Mouse (Mus musculus) retina, adult 2 months (tissue): ENCODE data around the gene Pcdh15.

Source experiments
- DNase-seq: peaks from one replicate; pipeline ENCODE4 v3.0.0-alpha.2; 2012; ENCODE audit warnings: low read depth, low spot score

Gene Pcdh15

GRCm38 (mm10) chr10:73098966-73099845 is at the start of gene Pcdh15:
Gene Pcdh15 (plus strand): TSS chr10:73099342.
- DNase-seq, result no peak

DNA sequence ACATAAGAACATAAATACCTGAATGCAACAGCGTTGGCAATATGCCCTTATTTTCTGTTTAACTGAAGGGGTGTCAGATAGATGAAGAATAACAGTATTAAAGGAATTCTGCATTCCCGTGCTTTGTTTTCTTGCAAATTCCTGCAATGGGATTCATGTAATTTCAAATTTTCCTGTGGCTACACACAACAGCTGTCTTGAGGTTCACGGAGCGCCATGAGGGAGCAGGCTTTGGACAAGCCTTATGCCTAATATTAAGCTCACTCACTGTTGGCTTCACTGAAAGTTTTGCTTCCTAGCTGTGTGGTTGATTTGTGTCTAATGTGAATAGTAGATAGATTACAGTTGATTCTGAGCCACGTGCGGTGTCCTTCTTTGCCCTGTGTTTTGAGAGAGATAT is 47.1 kb upstream of the Pcdh15 start:
- no peak for DNase-seq

GRCm38 (mm10) chr10:73059726-73060230 is 39.4 kb upstream of the Pcdh15 start:
- DNase-seq, result no peak

DNA sequence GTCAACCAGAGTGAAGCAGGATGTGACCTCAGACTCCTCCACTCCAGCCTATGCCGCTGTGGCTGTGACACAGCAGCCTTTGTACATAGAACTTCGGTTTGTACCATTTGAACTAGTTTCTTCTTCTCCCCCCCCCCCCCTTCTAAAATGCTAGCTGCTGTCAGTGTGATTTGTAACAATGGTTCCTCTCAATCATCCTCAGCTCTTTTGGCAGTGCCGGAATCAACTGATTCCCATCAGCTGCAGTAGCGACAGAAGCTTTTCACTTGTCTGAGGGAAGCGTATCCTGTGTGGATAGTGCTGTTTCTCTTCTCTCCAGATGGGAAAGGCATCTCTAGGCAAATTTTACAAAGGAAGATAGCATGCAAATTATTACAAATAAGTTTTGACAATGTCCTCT is 12.4 kb upstream of the Pcdh15 start:
- no peak for DNase-seq

DNA sequence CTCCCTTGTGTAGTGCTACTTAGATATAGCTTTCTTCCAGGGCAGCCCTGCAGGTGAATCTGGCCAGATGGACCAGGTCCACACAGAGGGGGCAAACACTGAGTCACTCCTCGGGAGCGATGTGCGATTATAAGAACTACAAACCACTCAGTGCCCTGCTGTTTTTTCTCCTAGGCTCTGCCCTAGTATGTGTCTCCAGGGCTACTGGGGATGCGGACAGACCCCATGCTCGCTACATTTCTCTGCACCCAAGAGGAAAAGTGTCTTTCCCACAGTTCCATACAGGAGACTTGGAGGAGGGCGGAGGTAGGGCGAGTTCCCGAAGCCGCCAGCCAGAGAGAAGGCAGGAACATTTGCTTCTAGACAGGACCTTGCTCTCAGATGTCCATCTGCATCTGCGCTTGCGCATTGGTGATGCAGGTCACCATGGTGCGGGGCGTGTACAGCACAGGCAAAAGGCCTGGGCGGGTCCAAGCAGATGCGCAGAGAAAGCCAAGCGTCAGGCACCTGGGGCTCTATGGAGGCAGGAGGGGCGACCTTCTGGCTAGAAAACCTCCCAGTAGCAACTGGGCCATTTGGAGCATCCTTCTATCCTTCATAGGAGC is 2.5 kb upstream of the Pcdh15 start:
- DNase-seq, result no peak

DNA sequence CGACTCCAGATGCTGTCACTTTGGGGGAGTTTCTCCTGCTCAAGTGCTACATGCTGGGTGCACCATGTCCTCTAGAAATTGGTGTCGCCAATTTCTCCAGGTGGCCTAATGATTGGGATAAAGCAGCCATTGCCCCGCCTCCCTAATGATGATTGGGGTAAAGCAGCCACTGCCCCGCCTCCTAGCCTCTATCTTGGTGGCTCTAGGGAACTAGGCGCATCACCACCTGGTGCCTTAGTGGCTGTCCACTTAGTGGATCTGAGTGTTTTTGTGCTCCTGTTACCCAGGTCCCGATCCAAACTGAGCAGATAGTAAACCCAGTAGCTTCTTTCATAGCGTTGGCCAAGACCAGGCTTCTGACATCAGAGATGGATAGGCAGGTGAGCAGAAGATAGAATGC is 2.0 kb upstream of the Pcdh15 start:
- no peak for DNase-seq

DNA sequence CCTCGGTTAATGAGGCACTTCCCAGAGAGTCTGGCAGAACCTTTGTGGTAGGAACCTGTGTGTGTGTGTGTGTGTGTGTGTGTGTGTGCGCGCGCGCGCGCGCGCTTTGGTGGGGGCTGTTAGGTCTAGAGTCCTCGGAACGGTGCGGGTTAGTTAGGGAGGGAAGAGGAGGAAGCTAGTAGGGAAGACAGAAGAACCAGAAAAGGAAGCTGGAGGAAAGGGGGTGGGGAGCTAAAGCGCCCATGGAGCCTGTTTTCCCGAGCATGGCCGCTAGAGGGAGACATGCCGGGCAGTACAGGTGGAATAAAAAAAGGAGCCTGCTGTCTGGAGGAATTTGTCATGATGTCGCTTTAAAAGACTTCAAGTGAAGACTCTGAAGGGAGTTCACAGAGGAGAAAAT is 1.2 kb upstream of the Pcdh15 start:
- DNase-seq, result no peak

- no peak for DNase-seq
These were observed 702 bp downstream of the Pcdh15 start for GRCm38 (mm10) chr10:73099846-73100241.

GRCm38 (mm10) chr10:73103383-73103994 is 4.3 kb downstream of the Pcdh15 start:
- DNase-seq, result no peak

- DNase-seq, result no peak
These were observed 6.8 kb downstream of the Pcdh15 start for GRCm38 (mm10) chr10:73105893-73106292.

GRCm38 (mm10) chr10:73137985-73138384 is 38.8 kb downstream of the Pcdh15 start:
- DNase-seq, result no peak

- no peak for DNase-seq
These were observed 48.4 kb downstream of the Pcdh15 start for GRCm38 (mm10) chr10:73147543-73147942.

DNA sequence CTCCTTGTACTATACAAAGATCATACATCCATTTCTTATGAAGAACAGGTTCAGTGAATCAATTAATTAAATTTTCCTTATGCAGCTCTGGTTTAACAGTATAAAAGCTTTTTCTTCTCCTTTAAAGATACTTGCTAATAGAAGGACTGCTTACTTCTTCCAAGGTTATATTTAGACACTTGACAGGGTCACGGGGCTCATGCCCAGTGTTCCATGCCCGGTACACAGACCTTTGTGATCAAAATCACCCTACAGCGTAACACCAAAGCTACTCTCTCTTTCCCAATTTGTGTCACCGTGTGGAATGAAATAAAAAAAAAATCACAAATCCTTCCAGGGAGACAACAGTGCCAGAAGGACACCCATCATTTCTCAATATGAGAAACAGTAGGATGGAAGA is 48.8 kb downstream of the Pcdh15 start:
- no peak for DNase-seq

DNA sequence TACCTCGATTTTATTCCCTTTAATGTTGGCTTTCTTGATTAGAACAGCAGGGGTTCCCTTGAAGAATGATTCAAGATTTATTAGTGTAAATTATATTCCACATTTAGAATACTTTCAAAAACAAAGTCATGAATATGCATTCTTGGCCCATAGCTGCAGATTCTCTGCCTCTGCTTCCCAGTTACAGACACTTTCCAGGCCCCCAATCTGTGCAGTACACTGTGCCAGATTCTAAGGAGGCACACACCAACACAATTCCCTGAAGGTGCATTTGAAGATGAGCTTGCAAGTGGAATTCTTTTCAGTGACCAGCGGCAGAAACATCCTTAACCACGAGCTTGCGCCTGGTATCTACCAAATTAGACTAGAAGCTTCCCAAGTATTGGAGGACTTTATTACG is 55.4 kb downstream of the Pcdh15 start:
- DNase-seq, result no peak

- no peak for DNase-seq
These were observed 62.6 kb downstream of the Pcdh15 start for GRCm38 (mm10) chr10:73161757-73162156.

DNA sequence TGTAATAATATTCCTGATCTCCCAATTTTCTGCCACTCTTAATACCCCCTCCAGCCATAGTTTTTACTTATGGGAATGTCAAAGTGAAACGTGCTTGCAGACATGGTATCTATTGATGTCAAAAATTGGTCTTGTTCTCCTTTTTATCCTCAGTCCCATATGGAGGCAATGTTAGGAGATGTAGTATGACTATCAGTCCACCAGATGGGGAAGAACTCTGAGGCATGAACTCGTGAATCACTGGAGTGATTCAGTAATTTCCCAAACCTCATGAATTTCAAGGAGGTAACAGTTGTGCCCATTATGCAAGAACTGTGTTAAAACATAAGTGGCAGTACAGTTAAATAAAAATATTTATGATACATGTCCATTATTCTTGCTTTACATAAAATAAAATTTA is 116.9 kb downstream of the Pcdh15 start:
- DNase-seq, result no peak

- DNase-seq, result no peak
These were observed 143.2 kb downstream of the Pcdh15 start for GRCm38 (mm10) chr10:73242294-73242693.

GRCm38 (mm10) chr10:73280438-73280837 is 181.3 kb downstream of the Pcdh15 start:
- DNase-seq, result no peak

- DNase-seq, result no peak
These were observed 197.3 kb downstream of the Pcdh15 start for GRCm38 (mm10) chr10:73296456-73296855.

GRCm38 (mm10) chr10:73301951-73302350 is 202.8 kb downstream of the Pcdh15 start:
- no peak for DNase-seq

DNA sequence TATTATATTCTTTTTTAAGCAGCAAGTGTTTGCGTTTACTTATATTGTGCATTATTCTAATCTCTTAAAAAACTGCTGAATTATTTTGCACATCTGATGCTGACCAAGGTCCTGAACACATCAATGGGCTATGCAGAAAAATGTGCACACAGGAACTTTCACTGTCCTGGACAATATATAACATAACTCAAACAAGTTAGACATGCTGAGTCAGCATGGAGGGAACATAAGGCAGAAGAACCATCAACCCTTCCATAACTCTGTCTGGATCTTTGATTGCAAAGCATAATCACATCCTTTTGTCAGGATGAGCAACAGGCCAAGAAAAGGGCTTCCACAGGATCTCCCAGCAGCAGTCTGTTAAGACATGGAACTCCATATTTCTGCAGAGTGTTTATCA is 207.5 kb downstream of the Pcdh15 start:
- no peak for DNase-seq

- no peak for DNase-seq
These were observed 227.7 kb downstream of the Pcdh15 start for GRCm38 (mm10) chr10:73326861-73327260.

DNA sequence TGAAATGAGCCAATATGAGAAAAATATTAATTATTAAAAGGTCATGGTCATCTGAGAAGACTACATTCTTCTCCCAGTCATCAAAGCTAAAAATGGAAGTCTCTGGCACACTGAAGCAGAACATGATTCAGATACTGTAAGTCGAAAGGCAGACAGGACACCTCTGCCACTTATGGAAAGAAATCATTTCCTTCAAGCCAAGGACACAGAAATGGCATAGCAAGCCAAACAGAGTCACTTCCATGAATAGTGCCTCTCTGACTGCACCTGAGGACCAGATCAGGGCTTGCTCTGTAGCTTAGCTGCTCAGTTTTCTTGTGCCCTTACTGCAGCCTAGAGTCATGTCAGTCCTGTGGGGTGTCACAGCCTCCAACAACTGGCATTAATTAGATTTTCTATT is 234.3 kb downstream of the Pcdh15 start:
- no peak for DNase-seq
